Mouse (Mus musculus): ENCODE results near the gene Ung. TPM values are rescaled to one million over a fixed set of nuclear protein-coding genes. Genes with fewer than 3 reads are reported as not detected.

Ung gene
- total RNA-seq, 2 experiments from 2014 or later: 3.3 to 5.3 TPM

Other genes starting within 250 kb of the Ung start
- 10 to 100 TPM; 73.7 to 87.8 TPM for gene Coro1c, start 221.6 kb upstream of the Ung start, total RNA-seq (2021)
- gene Ssh1, start 136.5 kb upstream of the Ung start, total RNA-seq (2021): 10 to 100 TPM; 21.0 to 29.1 TPM
- not detected for gene Dao, start 126.7 kb upstream of the Ung start, total RNA-seq (2021)
- gene Usp30, start 64.9 kb upstream of the Ung start, total RNA-seq (2021): 10 to 100 TPM; 38.5 to 42.0 TPM
- gene Svop, start 38.8 kb upstream of the Ung start, total RNA-seq (2021): 100 to 1,000 TPM; 179 to 201 TPM
- 1 to 10 TPM; 6.0 to 7.4 TPM for gene Alkbh2, start 2.2 kb upstream of the Ung start, total RNA-seq (2021)
- 1 to 10 TPM; 3.9 to 6.9 TPM for gene Acacb, start 16.1 kb downstream of the Ung start, total RNA-seq (2021)
- not detected for gene Foxn4, start 143.4 kb downstream of the Ung start, total RNA-seq (2021)
- 1 to 10 TPM; 1.7 to 2.5 TPM for gene Myo1h, start 158.8 kb downstream of the Ung start, total RNA-seq (2021)

All from left cerebral cortex, postnatal 36 days (tissue).